Mouse (Mus musculus): ENCODE results near the gene Myom1.

Gene Myom1

DNA sequence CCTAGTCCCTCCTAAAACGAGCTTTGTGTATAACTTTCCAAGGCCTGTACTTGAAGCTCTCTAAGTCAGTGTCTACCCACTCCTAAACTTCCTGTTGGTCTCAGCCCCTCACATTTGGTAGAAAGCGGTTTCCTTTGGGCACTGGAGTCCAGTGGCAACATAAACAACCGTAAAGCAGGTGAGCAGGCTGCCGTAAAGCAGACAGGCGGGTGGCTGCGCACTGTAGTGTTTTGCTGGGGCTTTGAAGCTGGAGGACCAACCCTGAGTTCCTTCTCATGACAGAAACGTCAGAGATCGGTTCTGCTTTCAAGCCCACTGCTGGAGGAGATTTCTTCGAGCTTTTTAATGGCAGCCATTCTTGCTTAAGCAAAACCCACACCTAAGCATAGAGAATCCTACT lies 9.8 kb upstream of the Myom1 start:
- DNase-seq = no peak

DNA sequence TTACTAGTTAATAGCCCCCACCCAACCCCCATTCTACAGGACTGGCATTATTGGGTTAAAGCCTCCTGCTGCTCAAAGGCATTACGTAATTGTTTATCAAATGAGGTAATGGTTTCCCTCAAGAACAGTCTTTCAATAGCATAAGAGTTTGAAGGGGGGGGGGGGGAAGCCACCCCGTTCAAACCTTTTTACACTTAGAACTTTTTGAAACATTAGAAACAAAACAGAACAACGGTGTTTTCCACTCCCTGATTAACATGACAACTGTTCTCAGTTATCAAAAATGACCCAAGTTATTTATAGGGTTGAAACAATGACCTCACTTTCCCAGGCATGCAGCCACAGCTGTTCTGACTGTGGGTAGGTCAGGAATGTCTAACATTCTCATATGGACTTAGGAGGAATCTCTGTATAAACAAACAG lies 9.0 kb upstream of the Myom1 start:
- DNase-seq = peak; percentile 44

- no peak for DNase-seq
These were observed 7.8 kb upstream of the Myom1 start for GRCm38 (mm10) chr17:70994671-70995070.

DNA sequence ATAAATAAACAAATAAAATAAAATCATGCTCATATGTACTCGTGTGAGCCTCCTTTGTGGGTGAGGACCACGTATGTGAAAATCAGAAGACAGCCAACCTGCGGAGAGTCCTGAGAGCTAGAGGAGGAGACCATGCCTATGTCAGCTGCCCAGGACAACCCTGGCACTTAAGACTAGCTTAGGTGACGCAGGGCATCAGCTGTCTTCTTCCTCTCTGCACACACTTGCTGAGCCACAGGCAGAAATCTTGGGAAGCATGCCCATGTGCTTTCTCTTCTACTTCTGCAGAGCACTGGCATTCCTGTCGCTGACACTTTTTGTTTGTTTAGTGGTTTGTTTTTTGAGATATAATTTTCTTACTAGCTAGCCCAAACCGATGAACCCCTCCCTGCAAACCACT lies 6.9 kb upstream of the Myom1 start:
- no peak for DNase-seq

- DNase-seq = no peak
These were observed 4.6 kb upstream of the Myom1 start for GRCm38 (mm10) chr17:70997836-70998235.

DNA sequence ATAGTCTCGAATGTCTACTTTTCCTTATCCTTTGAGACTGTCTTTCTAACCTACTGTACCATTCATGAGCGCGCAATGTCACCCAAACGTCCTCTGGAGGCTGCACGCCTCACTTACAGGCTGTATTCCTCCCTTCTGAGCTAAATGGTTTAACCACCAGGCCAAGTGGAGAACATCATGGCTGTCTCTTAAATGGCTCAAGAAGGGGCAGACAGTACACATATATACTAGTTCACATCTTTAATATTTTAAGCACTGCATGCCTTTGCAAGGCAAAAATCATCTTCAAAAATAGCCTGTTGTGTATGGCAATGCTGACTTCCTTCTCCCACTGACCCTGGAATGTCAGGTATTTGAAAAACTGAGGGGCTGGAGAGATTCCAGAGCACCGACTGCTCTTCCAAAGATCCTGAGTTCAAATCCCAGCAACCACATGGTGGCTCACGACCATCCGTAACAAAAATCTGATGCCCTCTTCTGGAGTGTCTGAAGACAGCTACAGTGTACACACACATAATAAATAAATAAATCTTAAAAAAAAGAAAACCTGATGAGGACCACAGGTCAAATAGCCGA lies 3.9 kb upstream of the Myom1 start:
- DNase-seq = no peak

DNA sequence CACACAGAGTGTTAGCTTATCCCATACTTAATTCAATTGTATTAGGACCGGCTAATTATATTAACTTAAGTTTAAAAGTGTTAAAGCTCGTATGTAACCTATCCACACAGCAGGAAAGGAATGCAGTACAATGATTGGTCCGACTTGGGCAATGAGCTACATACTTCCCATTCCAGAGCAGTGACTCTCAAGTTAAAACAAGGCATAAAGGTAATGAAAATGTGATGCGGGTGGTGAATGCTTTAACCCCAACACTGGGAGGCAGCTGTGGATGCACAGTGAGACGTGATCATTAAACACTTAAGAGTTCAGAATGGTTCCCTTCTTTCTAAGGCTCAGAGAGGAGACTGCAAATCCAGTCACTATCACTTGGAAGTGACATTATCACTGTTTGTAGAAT lies 3.2 kb upstream of the Myom1 start:
- no peak for DNase-seq

DNA sequence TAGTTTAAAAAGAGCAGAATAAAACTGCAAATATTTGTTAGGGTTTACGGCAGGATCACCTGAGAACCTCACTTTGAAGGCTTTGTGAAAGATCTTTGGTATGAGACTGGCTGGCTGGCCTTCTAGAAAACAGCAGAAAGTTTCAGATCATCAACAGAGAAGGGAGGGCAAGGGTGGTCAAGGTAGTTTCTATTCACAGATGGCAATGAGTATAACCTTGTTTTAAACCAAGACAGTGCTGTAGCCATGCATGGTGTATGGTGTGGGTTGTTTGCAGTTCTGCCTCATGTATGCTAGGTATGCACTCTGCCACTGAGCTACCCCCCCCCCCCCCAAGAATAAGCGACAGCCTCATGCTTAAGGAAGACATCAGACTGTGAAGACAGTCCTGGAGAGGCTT lies 2.2 kb upstream of the Myom1 start:
- DNase-seq = no peak

GRCm38 (mm10) chr17:71001067-71001466 lies 1.4 kb upstream of the Myom1 start:
- no peak for DNase-seq

- DNase-seq = peak; percentile 54
These were observed 743 bp upstream of the Myom1 start for GRCm38 (mm10) chr17:71001699-71002080.

- DNase-seq = no peak
These were observed 286 bp downstream of the Myom1 start, which contains the start of gene Myl12a for GRCm38 (mm10) chr17:71002744-71003094. Gene Myl12a (minus strand): TSS chr17:71002878.

DNA sequence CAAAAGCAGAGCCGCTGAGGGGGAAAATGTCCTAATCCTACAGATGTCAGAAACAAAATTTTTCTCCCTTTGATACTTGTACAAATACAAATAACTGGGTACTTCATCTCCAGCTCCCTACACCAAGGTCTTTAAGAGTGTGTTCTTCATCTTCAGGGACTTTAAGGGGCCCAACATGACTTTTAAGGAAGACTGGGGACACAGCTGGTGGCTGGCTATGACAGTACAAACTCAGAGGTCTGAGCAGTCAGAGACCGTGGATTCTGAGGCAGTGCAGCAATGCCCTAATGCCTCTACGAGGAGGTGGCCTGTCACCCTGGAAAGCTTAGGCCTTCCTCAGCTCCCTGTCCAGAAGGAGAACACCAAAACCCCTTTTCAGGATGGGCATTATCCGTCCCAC lies 679 bp downstream of the Myom1 start:
- no peak for DNase-seq

GRCm38 (mm10) chr17:71003721-71004120 lies 1.3 kb downstream of the Myom1 start:
- no peak for DNase-seq

GRCm38 (mm10) chr17:71004186-71004960 lies 1.9 kb downstream of the Myom1 start:
- no peak for DNase-seq

- no peak for DNase-seq
These were observed 4.5 kb downstream of the Myom1 start for GRCm38 (mm10) chr17:71006976-71007375.

GRCm38 (mm10) chr17:71008676-71009075 lies 6.2 kb downstream of the Myom1 start:
- no peak for DNase-seq

DNA sequence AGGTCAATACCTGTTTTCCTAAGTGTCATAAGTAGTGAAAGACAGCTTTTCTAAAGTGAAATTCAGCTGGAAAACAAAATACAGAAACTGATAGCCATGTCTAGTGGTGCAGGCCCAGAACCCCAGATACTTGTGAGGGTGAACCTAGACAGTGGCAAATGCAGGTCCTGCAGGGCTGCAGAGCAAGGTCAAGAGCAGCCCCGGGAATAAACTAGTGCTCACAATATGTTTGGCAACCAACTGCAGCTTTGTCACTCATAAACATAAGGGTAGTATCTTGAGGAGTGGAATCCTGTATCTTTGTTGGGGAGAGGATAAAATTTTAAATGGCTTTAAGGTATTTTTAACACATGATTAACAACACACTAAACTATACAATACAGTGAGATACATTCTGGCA lies 7.3 kb downstream of the Myom1 start:
- DNase-seq = no peak

- no peak for DNase-seq
These were observed 8.3 kb downstream of the Myom1 start for GRCm38 (mm10) chr17:71010646-71011242.

DNA sequence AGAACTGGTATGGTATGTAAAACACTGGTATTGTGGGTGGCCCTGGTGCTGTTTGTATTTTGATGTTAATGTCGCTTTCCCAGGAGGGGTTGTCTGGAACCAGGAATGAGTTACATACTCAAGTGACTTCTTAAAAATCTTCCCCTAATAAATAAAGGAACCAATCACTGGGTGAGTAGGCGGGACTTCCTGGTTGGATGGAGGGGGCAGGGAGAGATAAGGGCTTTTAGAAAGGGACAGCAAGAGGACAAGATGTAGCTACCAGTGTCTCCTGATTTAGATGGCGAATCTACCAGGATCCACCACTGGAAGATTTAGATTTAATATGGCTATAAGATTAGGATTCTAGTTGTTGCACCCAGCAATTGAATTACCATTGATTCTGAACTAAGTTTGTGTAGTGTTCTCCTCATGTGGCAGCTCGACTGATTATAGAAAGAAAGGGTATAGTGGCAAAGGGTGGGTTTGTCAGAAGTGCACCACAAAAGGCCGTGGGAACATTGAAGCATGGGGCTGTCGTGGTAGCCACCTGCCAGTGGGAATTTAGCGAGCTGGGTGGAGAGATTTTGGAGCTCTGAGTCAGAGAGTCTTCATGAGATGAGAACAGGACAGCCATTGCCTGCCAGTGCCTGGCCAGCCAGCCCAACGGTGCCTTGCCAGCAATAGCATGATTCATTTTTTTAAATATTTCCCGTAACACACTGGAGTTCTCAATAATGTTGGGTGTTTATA lies 9.7 kb downstream of the Myom1 start:
- DNase-seq = no peak

DNA sequence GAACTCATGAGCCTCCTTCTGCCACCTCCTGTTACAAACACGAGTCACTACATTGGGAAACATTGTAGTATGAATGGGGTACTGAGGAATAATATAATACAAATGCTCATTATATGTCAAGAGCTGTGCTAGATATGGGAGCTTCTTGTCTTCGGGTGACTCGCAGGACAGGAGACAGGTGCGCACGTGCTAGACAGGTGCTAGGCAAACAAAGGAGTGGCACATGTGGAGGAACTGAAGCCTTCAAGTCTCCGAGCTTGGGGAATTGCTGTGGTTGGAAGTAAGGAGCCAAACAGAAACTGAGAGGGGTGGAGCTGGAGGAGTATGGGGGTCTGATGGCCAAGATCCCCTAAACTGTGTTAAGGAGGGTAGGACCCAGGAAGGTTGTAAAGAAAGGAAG lies 10.7 kb downstream of the Myom1 start:
- no peak for DNase-seq

DNA sequence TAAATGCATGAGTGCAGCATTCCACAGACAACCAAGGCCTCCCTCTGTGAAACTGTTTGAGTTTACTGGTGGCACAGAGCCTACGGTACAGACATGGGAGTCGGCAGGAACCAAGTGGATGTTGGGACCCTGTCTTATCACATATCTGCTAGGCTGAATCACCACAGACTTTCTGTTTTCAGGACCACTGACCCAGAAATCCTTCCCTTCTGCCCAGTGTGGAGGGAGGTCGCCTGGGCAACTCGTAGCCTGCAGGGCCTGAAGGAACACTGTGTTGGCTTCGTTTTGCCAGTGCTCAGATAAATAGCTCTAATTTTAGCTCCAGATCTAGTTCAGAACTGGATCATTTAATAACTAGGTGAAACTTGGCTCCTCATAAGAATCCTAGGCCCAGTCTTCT lies 12.5 kb downstream of the Myom1 start:
- DNase-seq = no peak

DNA sequence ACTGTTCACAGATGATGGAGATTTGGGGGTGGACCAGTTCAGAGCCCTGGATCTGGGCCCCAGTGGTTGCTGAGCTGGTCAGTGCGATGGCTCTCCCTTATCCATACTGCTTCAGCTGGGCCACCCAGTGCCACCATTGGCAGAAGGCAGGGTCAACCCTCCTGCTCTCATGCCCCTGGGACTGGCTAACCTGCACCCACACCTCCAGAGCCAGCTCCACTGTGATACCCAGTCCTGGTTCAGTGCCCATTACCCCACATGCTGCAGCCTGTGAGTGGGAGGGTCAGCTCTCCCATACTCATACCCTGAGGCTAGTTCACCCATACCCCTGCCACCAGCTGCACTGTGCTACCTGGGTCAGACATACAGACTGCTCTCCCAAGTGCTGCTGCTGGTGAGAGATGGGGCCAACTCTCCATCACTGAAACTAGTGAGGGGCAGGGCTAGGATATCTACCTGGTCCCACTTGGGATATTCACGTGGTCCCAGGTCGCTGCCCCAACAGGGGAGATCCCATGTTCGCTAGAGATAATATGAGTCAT lies 15.1 kb downstream of the Myom1 start:
- DNase-seq = no peak

- no peak for DNase-seq
These were observed 15.7 kb downstream of the Myom1 start for GRCm38 (mm10) chr17:71018151-71018550.

All from lung, postnatal 14 days (tissue).